Comparison of ENCODE assay signal across 12 mouse cellular contexts in genomic region chr16:22698846-22699760, GRCm38 (mm10). TPM values are rescaled to one million over a fixed set of nuclear protein-coding genes. Genes with fewer than 3 reads are reported as not detected.
DNase-seq lines count a peak whose midpoint lies in the region; ATAC-seq lines count a peak whose summit lies in the region.
"Had no signal": no experiment of that assay in that cellular context is flagged by ENCODE, and none has a peak within 500 bp of the region (broad histone marks: within the 10 kb centered on the region; RNA-seq: fewer than 3 reads in every experiment).

No protein-coding gene starts in this region.

- ATAC-seq in kidney, embryonic 15.5 days (replicated peaks; ENCODE audit: low FRiP score): no peak
- ATAC-seq: liver, embryonic 12.5 days had no signal

- H3K27me3 ChIP-seq in kidney, embryonic 15.5 days: no peaks in the 10 kb centered on the region
- no peaks in the 10 kb centered on the region for H3K27me3 ChIP-seq in forebrain, embryonic 10.5 days (ENCODE audit: poor library complexity, severe bottlenecking)
- H3K27me3 ChIP-seq: liver, embryonic 12.5 days had no signal

- H3K9ac ChIP-seq in kidney, embryonic 15.5 days: no peak overlapping the region
- H3K9ac ChIP-seq: liver, embryonic 12.5 days had no signal

- peak; percentile 71 for DNase-seq in kidney, adult 18-20 months
- peak; percentile 82 to 88 for DNase-seq in cerebellum, postnatal 10 days
- peak; percentile 78 to 82 for DNase-seq in heart, adult 9 months (ENCODE audit: low spot score in 2 of 2)
- DNase-seq in kidney, postnatal 10 days: peak; percentile 67
- DNase-seq in lung, postnatal 10 days: no peak
- DNase-seq in right cerebral cortex, postnatal 4 days: no peak
- DNase-seq in forebrain, embryonic 10.5 days (ENCODE audit: extremely low spot score, low spot score): no peak

- H3K4me3 ChIP-seq in kidney, embryonic 15.5 days (replicated peaks): no peak overlapping the region
- H3K4me3 ChIP-seq in forebrain, embryonic 10.5 days: no peak overlapping the region
- H3K4me3 ChIP-seq: layer of hippocampus, adult 2 months; liver, embryonic 12.5 days; midbrain, embryonic 10.5 days had no signal

- no peak overlapping the region for H3K27ac ChIP-seq in kidney, embryonic 15.5 days
- no peak overlapping the region for H3K27ac ChIP-seq in forebrain, embryonic 10.5 days
- H3K27ac ChIP-seq: layer of hippocampus, adult 2 months; liver, embryonic 12.5 days; midbrain, embryonic 10.5 days had no signal

- H3K9me3 ChIP-seq in kidney, embryonic 15.5 days (replicated peaks): no peaks in the 10 kb centered on the region
- no peaks in the 10 kb centered on the region for H3K9me3 ChIP-seq in forebrain, embryonic 10.5 days
- H3K9me3 ChIP-seq: G1E; liver, embryonic 12.5 days; midbrain, embryonic 10.5 days had no signal

- no peaks in the 10 kb centered on the region for H3K4me1 ChIP-seq in kidney, embryonic 15.5 days
- H3K4me1 ChIP-seq in forebrain, embryonic 10.5 days: no peaks in the 10 kb centered on the region
- H3K4me1 ChIP-seq: liver, embryonic 12.5 days; midbrain, embryonic 10.5 days had no signal

- WGBS in kidney, embryonic 15.5 days: 62% methylated on average over 13 of the region's 13 CpGs
- WGBS in forebrain, embryonic 10.5 days: 82% methylated on average over 13 of the region's 13 CpGs

- no peaks in the 10 kb centered on the region for H3K36me3 ChIP-seq in kidney, embryonic 15.5 days
- no peaks in the 10 kb centered on the region for H3K36me3 ChIP-seq in forebrain, embryonic 10.5 days (replicated peaks)
- H3K36me3 ChIP-seq: G1E; liver, embryonic 12.5 days; midbrain, embryonic 10.5 days had no signal

- no peak overlapping the region for H3K4me2 ChIP-seq in kidney, embryonic 15.5 days
- H3K4me2 ChIP-seq: liver, embryonic 12.5 days had no signal

RNA-seq across cellular contexts. Expression of gene Dgkg, which starts 42.1 kb away (rescaled TPM):
- 0.35 and 1.2 TPM in 2 replicates for polyA plus RNA-seq in kidney, embryonic 15.5 days (2015; fragmentation: Nextera tagmentation; extraction: Ambion mirVana)
- 0.07 and 0.15 TPM in 2 replicates for polyA plus RNA-seq in forebrain, embryonic 10.5 days (2016; fragmentation: Nextera tagmentation; extraction: Ambion mirVana)
- polyA plus RNA-seq: G1E had no signal

Comparison
In these comparisons a context has a peak if more than half of its experiments do, and no peak if none do; other contexts are left out.
1. DNase-seq: peak in kidney, adult 18-20 months (single experiment), cerebellum, postnatal 10 days (2 of 2), heart, adult 9 months (2 of 2) and kidney, postnatal 10 days (single experiment); none in lung, postnatal 10 days (single experiment), right cerebral cortex, postnatal 4 days (single experiment) and forebrain, embryonic 10.5 days (single experiment).